Mouse (Mus musculus) spleen, adult 12 weeks (tissue): Measurements from ENCODE around the gene Ankfy1.
"Not testable (repeated sequence)": the region's sequence is repeated elsewhere in the genome, so short reads cannot be mapped to it uniquely, and the experiment has no call there.

Experiments used
- DNase-seq: peaks from one replicate; pipeline ENCODE4 v3.0.0; 2022; ENCODE audit warnings: low spot score

The Ankfy1 gene

DNA sequence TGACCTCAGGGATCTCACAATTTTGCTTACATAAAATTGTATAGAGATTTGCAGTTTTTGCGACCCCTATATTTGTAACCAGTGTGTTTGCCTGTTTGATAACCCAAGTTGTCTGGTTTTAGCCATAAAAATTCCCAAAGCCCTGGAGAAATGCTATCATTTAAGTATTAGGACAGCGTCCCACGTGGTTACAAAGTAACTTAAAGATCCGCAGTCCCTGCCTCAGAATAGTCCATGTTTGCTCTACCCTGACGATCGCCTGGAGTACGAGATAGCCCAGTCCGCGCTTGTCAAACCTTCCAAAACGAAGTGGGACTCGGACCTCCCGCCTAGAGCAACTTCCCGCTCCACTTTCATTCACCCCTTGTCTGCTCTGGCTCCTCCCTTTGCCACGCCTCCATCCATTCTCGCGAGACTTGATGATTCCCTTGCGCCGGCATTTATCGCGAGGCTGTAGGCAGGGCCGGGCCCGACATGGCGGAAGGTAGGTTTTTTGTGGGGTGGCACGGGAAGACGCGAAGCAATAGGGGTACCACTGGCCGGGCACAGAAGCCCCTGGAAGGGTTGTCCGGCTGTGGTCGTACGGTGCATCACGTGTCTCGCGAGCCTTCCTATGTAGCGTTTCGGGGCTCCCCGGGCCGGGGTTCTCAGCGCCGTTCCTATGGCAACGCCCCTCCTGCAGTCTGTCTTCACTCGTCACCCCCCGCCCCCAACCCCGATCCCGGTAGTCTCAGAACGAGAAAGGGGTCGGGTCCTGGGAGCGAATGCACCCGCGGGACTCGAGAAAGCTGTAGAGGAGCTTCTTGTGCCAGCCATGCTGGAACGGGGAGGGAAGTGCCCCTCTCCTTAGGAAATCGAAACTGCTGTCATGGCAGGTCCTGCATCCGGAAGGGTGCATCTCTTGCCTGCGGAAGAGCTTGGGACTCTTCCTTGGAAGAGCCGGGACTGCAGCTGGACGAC, at the start of gene Ankfy1:
Gene Ankfy1 (plus strand): TSS at position 456 of the 960 bp plus-strand sequence.
- peak; percentile 98 for DNase-seq

DNA sequence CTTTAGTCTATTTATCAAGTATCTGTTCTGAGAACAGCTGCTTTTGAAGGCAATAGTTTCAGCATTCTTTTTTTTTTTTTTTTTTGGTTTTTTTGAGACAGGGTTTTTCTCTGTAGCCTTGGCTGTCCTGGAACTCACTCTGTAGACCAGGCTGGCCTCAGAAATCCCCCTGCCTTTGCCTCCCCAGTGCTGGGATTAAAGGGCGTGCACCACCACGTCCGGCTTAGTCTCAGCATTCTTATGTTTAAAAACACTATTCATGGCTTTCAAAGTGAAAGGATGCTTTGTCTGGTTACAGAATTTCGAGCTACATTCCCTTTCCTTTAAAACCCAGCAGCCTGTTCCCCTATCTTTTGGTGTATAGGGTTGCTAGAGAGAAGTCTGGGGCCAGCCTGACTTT, 47.1 kb upstream of the Ankfy1 start:
- no peak for DNase-seq

DNA sequence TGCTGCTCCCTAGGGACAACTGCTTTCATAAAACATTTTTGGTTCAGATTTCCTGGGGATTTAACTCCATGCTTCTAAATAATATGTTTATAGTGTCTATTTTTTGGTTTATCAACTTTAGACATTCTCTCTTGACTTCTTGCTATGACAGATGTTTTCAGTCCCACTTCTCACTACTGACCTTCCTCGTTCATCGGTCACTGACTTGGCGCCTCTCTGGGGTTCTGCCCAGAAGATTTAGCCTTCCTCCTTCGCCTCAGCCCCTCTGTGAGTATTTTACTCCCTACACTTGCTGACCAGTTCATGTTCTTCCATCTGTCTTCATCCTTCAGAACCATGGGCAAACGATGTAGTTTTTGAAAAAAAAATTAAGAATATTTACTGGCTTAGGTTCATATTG, 44.4 kb upstream of the Ankfy1 start:
- DNase-seq, result no peak

DNA sequence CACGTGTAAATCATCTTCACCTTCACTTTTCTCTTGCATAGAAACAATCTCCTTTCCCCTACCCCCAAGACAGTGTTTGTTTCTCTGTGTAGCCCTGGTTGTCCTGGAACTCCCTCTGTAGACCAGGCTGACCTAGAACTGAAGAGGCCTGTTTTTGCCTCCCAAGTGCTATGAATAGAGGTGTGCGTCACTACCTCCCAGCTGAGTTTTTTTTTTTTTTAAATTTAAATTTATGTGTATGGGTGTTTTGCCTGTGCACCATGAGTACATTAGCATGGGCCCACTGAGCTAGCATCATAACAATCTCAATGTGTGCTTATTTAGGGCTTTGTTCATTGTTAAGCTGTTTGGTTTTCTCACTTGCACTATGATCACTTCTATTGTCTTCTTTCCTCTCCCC, 39.5 kb upstream of the Ankfy1 start:
- DNase-seq, result no peak

DNA sequence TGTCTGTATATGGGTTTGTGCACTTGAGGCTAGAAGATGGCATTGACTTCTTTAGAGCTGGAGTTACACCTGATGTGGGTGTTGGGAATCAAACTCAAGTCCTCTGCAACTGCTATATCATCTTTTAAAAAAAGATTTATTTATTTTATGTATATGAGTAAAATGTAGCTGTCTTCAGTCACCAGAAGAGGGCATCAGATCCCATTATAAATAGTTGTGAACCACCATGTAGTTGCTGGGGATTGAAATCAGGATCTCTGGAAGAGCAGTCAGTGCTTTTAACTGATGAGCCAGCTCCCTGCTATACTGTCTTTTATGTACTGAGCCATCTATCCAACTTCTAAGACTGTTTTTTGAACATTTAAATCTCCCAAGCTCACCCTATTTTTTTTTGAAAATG, 29.9 kb upstream of the Ankfy1 start:
- DNase-seq, result no peak

DNA sequence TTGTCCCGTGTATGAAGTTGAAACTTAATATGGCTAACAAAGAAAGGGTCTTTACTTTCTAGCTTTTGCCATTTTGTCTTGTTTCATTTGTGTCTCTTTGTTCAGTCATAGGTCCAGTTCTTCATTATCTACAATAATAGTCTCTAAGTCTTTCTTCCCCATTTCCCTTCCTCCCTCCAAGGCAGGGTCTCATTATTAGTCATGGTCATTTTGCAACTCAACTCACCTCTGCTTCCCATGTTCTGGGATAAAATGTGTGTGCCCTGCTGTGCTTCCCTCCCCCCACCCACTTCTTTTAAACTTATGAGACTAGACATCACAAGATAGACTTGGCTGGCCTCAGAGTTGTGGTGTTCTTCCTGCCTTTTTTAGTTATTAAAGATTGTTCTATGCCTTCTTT, 29.4 kb upstream of the Ankfy1 start:
- no peak for DNase-seq

DNA sequence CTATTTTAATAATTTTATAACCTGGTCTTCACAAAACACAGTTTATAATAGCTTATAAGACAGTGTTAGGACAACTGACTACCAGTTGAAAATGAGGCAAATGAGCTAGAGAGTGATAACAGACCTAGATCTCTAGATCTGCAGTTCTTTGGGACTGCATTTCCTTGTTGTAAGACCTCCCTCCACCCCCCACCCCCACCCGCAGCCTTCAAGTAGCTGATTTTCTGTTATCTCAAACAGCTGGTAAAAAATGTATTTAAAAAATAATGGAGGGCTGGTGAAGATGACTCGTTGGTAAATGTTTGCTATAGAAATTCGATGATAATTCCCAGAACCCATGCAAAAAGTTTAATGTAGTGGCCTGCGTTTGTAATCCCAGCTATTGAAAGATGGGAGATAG, 25.2 kb upstream of the Ankfy1 start:
- DNase-seq, result no peak

DNA sequence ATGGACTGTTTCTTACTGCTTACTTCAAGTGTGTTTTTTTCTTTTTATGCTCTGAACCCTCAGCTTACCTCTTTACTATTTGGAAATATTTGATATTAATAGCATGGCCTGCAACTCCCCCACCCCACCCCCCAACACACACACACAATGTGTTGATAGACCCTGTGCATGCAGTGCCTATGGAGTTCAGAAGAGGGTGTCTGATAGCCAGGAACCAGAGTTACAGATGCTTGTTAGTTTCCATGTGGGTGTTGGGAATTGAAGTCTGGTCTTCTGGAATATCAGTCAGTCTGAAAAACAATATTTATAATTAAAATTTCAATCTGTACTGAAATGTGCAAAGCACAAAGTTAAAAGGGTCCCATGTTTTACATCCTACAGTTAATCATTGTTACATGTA, 19.2 kb upstream of the Ankfy1 start:
- DNase-seq, result no peak

DNA sequence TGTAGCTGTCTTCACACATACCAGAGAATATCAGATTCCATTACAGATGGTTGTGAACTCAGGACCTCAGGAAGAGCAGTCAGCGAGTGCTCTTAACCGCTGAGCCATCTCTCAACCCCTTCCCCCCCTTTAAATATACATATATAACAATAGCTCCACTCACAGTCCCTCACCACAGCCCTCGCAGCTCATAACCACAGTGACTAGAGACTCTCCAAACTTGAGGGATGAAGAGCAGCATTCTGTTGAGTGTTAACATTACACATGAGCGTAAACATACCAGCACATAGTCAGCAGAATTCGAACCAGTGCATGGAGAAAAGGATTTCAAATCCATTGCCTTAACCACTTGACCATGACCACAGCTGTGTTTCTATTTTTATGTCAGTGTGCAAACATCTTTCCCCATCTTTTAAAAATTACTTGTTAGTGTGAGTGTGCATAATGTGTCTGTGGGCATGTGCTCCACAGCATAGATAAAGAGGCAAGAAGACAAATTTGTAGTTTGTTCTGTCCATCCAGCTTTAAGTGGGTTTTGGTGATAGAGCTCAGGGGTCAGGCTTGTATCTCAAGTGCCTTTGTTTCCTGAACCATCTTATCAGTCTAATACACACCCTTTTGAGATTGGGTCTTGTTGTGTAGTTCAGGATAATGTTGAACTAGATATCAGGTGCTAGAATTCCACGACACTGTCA, 18.4 kb upstream of the Ankfy1 start:
- DNase-seq, result no peak

DNA sequence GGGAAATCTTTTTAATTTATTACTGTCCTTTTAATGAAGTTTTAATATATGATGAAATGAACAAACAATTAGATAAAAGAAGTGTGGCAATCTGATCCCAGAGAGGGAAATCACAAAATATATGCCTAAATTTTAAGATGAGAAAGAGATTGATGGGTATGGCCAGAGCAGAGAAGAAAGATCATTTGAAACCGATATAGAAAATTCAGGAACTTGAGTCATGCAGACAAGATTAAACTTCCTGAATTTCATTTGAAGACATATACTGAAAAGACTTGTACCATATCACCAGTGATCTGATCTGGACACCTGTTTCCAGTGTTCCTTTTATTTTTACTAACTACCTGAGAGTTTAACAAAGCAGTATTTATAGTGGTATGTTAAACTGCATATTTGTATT, 17.4 kb upstream of the Ankfy1 start:
- no peak for DNase-seq

DNA sequence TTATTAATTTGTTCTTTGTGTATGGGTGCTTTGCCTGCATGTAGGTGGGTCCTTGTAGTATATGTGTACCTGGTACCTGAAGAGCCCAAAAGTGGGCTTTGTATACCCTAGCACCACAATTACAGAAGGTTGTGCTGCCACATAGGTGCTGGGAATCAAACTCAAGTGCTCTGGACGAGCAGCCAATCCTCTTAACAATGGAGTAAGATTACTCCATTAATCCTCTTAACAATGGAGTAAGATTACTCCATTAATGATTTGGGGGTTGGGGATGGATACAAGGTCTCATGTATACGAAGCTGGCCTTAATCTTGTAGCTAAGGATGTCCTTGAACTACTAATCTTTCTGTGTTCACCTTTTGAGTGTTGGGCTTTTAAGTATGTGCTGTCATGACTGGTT, 14.5 kb upstream of the Ankfy1 start:
- DNase-seq, result no peak

DNA sequence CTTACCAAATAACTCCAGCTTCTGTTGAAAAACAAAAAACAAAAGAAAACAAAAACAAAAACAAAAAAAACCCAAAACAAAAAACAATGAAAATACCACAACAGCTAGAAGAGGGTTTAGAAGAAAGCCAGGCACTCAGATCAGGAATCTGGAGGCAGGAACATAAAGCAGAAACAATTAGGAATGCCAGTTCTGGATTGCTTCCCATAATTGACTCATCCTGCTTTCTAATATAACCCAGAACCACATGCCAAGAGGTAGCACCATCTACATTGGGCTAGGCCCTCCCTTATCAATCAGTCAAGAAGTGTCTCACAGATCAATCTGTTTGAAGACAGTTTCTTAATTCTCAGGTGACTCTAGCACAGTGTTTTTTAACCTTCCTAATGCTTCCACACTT, 9.1 kb upstream of the Ankfy1 start:
- no peak for DNase-seq

DNA sequence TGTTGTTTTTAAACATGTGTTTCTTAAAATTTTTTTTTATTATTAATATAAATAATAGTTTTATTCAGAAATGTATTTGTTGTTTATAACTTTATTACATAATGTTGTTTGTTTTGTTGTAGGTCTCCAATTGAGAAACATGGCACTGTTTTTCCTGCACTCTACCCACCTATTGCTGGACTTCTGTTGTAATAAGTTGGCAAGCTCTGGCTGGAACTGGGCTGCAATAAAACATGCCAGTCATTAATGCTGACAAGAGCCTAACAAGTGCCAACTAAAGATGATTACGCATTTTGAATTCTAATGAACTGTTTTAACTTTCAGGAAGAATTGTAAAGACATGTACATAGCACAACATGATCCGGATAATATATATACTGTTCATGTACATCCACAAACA, 6.4 kb upstream of the Ankfy1 start:
- DNase-seq, result no peak

DNA sequence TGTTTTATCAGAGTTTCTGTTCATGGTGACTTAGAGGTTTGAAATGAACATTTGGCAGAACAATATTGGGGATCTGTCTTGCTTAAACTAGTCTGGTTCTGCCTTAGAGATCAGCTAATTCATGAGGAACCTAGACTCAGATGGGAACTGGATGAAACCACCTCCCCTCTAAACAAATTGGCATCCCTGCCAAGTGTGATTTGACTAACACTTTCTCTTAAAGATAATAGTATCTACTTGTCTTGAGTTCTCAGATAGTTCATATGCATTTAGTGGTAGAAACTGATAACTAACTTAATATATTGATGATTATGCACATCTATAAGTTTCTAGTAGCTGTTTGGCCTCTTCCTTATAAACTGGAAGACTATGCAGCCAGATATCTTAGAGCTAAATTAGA, 3.1 kb upstream of the Ankfy1 start:
- no peak for DNase-seq

DNA sequence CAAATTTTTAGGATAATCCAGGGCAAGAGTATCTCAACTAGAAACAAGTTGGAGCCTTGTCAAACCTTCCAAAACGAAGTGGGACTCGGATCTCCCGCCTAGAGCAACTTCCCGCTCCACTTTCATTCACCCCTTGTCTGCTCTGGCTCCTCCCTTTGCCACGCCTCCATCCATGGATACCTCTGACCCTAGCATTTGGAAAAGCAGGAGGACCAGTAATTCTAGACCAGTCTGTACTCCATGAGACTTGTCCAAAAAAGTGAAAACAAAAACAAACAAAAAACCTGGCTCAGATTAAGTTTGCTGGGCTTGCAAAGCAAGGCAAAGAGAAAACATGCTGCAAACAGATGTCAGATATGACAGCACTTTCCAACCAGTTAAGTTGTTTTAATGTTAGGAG, 1.6 kb upstream of the Ankfy1 start:
- no peak for DNase-seq

DNA sequence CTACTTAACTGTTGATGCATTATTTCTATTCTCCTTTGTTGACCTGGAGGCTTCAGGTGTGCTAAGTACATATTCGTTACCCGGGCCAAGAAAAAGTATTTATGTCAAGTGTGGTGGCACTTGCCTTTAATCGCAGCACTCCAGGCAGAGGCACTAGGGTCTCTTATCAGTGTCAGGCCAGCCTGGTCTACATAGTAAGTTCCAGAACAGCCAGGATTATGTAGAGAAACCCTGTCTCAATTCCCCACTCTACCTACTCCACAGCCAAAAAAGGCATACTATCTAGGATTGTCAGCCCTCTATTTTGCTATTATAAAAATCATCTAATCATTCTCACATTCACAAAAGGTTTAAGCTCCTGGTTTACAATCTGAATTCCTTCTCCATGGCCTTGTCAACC, 691 bp upstream of the Ankfy1 start:
- peak; percentile 45 for DNase-seq

DNA sequence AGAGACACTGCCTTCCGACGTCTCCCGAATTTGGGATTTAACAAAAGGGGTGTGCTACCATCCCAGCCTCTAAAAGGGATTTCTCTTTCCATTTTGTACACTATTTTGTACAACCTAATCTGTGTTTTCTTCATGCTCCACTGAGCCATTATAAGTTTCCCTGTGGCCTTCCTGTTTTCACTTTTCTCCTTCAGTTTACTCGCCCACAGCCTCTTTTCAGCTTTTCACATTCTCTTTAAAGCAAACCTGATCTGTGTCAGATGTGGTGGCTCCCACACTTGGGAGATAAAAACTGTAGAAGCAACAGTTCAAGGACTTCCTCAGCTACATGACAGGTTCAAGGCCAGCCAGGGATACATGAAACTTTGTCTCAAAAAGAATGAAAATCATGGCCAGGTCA, 2.5 kb downstream of the Ankfy1 start:
- DNase-seq, result no peak

DNA sequence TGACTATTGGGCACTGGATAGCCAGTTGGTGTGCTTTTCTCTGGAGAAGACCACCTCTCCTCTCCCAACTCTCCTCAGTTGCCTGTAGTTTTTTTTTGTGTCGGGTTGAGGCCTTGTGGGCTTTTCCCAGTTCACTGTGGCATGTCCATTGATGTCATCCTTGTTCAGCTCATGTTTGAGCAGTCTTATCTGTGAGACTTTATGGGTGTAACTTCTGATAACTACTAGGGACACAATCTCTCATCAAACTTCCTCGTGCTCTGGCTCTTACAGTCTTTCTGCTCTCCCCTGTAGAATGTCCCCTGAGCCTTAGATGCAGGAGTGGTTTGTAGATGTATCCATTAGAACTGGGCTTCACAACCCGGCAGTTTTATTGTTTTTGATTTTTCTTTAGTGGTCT, 5.2 kb downstream of the Ankfy1 start:
- no peak for DNase-seq

DNA sequence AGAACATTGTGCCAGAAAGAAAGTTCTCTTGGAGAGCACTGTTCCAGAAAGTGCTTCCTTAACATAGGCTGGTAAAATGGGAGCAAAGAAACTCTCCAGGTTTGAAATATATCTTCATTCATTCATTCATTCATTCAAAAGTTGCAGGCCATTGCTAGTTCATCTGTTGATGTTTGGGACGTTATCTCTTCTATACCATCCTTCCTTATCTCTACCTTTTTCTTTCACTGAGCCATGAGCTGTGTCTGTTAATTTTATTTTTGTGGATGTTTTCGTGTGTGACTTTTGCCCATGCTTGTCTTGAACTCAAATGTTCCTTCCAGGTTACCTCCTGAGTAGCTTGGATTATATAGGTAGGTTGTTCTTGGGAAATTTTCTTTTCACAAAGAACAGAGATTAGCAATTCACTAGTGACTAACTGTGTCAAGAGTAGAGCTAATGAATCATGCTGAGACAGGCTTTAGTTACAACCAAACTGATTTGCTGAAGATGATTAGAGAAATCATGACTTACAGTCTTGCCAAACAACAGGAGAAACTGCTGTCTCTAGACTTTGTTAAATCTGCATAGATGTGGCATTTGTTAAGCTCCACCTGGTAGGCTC, 6.7 kb downstream of the Ankfy1 start:
- DNase-seq, result no peak

DNA sequence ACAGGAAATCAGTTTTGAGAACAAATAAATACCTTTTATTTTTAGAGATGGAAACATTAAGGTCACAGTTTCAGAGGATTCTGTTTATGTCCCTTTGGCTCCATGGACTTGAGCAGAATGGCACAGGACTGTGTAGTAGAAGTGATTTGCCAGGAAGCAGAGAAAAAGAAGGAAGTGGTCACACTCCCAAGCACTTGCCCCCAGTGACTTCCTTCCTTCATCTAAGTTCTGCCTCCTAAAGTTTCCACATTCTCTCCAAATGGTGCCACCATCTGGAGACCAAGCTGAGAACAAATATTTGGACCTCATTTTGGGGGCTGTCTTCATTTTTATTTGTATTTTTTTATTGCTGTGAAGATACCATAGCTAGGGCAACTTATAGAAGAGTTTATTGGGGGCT, 7.5 kb downstream of the Ankfy1 start:
- no peak for DNase-seq

DNA sequence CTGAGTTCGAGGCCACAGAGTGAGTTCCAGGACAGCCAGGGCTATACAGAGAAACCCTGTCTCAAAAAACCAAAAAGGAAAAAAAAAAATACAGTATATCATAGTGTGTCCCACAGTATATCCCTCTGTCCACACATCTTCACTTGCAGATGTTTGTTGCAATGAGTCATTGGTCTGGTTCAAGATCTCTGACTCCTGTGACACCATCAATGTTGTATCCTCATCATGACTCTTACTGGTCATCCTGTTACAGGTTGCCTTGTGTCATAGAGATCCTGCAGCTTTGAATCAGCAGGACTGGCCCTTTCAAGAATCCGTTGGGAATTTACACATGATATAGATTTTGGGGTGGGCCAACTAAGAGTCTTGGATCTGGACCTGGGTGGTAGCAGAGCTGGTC, 15.3 kb downstream of the Ankfy1 start:
- DNase-seq, result not testable (repeated sequence)

DNA sequence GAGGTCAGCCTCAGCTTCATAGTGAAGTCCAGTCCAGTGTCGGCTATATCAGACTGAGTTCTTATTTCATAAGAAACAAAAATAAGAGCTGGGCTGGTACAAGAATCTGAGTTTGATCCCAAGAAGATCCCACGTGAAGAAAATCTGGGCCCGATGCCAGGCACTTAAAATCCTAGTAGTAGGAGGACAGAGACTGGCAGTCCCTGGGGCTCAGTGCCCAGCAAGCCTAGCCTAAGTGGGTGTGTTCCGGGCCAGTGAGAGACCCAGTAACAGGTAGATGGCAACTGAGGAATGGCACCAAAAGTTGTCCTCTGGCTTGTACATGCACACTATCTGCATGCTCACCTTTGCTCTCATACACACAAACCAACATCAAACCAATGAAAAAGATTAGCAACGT, 22.9 kb downstream of the Ankfy1 start:
- no peak for DNase-seq

DNA sequence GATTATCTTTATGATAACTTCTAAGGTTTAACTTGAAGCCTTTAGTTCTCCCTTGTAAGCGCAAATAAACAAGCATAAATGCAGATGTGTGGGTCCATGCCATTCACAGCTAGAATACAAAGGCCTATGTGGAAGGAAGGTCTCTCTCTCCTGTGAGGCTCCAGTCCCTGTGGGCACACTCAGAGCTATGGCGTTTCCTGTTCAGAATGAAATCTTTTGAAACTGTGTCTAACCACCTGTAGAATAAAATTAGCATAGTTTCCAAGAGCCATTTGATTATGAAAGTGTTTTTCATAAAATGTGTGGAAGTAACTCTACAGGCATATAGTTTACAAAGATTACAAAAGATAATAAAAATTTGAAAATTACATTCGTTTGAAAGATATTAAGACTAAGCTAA, 28.4 kb downstream of the Ankfy1 start:
- no peak for DNase-seq
